Mouse (Mus musculus) liver, adult (tissue): ENCODE data around the gene Scrn2.
A peak's percentile ranks its signal among the peaks of the same experiment; 100 is the strongest.

Source experiments
- GATA4 ChIP-seq: IDR thresholded peaks from 2 replicates; pipeline ENCODE4 v1.6.1; 2014; ENCODE audit warnings: mild to moderate bottlenecking, low read length; ENCODE audit not compliant: insufficient replicate concordance

Gene Scrn2

GRCm38 (mm10) chr11:97007093-97007794 is 22.5 kb upstream of the Scrn2 start:
- TF ChIP-seq GATA4: no peak

- no peak for TF ChIP-seq GATA4
Observed at GRCm38 (mm10) chr11:97009198-97009790, 20.4 kb upstream of the Scrn2 start.

- no peak for TF ChIP-seq GATA4
Observed at GRCm38 (mm10) chr11:97013121-97013670, 16.5 kb upstream of the Scrn2 start, which contains the start of gene Sp6. TSS of gene Sp6 (plus strand) at chr11:97013394.

GRCm38 (mm10) chr11:97017696-97018582 is 11.8 kb upstream of the Scrn2 start:
- TF ChIP-seq GATA4: no peak

GRCm38 (mm10) chr11:97018583-97019344 is 11.0 kb upstream of the Scrn2 start:
- no peak for TF ChIP-seq GATA4

- no peak for TF ChIP-seq GATA4
Observed at GRCm38 (mm10) chr11:97019345-97019708, 10.4 kb upstream of the Scrn2 start.

GRCm38 (mm10) chr11:97021121-97021765 is 8.5 kb upstream of the Scrn2 start:
- TF ChIP-seq GATA4: no peak

- TF ChIP-seq GATA4: no peak
Observed at GRCm38 (mm10) chr11:97021873-97022484, 7.8 kb upstream of the Scrn2 start.

DNA sequence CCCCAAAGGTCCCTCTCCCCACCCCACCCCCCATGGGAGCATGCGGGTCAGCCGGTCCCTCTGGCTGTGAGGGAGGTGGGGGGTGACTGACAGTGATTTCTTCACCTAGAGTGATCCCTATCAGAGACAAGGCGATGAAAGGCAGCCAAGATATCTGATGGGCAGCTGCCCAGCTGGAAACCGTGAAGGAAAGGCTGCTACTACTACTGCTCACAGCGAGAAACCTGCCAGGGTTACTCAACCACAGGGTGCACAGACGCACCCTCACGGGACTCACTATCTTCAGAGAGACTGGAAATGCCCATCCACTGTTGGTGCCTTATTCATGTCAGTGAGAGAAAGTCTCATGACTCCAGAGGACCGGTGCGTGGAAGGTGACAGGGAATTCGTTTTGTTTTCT is 4.8 kb upstream of the Scrn2 start:
- TF ChIP-seq GATA4: peak; percentile 81

- no peak for TF ChIP-seq GATA4
Observed at GRCm38 (mm10) chr11:97025721-97026344, 3.9 kb upstream of the Scrn2 start.

DNA sequence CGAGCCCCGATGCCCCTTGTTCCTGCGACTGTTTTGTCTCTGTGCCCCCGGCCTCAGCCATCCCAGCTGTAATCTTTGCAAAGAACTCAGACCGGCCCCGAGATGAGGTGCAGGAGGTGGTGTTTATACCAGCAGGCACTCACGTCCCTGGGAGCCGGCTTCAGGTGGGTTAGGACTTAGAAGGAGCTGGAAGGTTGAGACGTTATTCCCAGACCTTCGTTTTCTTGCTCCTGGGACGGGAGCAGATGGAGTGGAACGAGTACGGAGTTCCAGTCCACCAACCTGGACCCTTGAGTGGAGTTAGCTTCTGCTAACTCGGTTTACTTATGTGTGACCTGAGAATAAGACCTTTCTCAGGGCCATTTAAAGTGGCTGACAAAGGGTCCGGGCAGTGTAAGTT is 688 bp downstream of the Scrn2 start:
- TF ChIP-seq GATA4: no peak

- TF ChIP-seq GATA4: no peak
Observed at GRCm38 (mm10) chr11:97031977-97032376, 2.2 kb downstream of the Scrn2 start.

DNA sequence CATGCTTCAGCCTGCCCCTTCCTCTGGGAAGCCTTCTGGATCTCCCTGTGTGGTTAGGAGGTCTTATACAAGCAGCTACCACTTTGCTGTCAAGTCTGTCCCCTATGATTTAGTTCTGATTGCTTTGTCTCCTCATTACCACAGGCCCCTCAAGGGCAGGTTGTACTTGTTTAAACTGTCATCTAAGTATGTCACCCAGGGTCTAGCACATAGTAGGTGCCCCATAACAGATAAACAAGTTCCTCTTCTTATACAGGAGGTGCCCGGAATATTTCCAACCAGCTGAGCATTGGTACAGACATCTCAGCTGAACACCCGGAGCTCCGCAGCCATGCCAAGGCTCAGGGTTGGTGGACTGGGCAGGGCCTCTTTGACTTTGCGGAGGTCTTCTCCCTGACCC is 2.8 kb downstream of the Scrn2 start:
- no peak for TF ChIP-seq GATA4
